Mouse (Mus musculus): ENCODE data around the gene Fam192a.

The Fam192a gene

GRCm38 (mm10) chr8:94571896-94572295 lies 29.9 kb downstream of the Fam192a start:
- DNase-seq (ENCODE audit: low spot score), result no peak

- DNase-seq (ENCODE audit: low spot score), result no peak
These were observed 32.4 kb downstream of the Fam192a start for GRCm38 (mm10) chr8:94569419-94569818.

DNA sequence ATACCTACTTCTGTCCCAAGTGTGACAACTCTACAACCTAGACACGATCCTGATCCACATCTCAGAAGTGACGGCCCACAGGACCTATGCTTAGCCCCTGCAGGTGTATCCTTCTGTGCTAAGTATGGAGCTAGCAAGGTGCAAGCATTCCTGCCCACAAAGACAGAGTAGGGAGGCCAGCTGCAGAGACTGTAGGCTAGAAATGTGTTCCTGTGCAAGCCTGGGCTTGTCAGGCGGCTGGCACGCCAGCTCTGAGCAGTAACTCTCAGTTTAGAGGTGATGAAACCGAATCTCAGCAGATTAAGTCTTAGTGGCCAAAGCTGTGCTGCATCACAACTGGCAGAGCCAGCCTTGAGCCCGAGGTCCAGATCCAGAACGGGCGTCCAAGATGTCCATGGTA lies 33.7 kb downstream of the Fam192a start:
- DNase-seq (ENCODE audit: low spot score), result no peak

DNA sequence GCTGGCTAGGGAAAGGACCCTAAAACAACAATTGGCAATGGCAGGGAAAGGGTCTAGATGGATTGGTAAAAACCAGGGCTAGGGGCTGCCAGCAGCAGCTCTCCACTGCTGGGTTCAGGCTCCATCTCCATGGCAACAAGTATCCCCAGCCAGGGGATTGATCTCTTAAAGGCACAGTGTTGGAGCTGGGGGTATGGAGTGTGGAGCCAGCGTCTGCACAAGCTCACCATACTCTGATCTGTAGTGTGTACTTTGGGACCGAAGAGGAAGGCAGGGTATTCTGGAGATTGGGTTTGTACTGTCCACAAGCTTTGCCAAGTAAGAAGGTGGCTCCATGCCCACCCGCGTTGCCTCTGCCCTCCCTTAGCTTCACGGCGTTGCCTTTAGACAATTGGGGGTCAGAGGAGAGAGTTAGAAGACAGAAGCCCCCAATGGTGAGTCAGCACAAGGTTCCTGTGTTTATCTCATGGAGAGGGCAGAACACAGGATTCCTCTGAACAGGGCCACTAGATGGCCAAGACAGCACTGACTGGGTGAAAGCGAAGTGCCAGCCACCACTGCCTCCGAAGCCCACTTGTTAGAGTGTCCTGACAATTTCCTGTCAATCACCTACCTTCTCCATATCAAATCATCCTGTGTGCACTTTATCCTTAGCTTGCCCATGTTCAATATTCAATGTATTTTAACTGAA lies 34.5 kb downstream of the Fam192a start:
- DNase-seq (ENCODE audit: low spot score), result no peak

DNA sequence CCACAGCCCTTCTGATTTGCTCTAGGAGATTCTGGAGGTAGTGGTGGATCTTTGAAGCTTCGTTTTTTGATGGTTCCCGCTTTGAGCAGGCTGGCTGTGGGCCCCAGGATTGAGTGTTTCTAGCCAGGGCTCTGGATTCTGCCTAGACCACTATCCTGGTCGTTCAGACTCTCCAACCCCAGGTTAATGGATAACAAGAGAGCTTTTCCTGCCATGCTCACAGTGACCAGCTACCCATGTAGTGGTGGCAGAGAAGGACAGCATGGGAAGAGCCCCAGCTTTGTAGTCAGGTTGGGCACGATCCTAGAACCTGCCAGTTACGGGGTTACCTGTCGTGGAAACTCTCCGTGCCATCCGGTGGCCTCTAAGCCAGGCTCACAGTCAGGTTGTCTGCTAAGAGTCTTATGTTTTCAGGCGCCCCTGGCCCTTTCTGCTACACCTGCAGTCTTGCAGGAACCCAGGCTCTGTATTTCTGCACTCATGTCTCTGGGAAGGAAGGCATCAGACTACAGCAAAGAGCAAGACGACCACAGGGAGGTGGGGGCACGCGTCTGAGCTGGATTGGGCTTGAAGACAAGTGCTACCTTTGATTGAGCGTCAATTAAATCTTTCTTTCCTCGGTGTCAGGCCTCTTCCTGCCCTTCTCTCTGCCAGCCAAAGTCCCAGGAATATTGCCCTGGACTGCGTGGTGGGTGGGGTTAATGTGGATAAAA lies 35.2 kb downstream of the Fam192a start:
- no peak for DNase-seq (ENCODE audit: low spot score)

DNA sequence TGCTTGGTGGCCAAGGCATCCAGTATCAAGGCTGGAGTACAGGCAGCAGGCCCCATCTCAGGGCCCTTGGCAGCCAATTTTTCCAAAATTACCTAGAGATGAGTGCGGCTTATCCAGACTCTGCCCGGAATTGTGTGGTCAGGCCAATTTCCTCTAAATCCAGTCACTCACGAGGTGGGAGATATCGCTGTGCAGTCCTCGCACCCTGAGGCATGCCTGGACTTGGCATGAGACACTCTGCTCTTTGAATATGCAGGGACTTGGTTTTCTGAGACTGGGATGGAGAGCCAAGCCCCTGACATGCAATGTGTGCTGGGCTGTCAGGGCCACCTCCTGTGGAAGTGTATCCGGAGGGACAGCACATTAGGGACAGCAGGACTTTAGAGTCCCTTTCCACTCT lies 35.8 kb downstream of the Fam192a start:
- DNase-seq (ENCODE audit: low spot score), result no peak

DNA sequence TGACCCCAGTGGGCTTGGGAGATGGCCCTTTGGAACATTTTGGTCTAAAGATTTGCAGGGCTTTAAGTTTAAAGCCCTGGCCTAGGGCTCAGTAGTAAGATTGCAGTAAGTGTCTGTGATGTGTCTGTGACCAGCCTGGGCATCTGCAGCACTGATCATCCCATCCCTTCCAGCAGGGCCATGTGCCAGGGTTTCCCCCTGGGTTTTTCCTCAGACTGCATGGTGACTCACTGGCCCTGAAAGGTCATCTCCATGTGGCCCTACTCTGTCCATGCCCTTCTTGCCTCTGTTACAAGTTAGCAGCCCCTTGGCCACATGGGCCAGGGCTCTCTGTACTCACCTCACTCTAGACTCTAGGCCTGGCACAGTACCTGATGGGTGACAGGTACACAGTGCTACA lies 37.4 kb downstream of the Fam192a start:
- no peak for DNase-seq (ENCODE audit: low spot score)

DNA sequence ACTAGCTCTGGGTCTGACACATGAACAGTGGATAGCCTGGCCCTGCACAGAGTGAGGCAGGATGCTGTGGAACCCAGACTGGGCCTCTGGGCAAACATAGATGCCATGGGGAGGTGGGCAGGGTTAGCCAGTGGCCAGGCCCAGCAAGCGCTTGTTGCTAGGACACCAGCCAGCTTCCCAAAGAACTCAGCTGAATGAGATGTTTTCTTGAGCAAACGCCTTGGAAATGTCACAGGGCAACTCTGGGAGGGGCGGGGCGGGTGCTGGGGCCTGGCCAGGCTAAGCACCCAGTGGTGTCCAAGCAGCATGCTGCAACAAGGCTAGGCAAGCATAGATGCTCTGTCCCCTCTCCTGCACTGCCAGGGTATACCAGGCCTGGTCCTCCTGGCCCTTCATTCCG lies 40.5 kb downstream of the Fam192a start:
- DNase-seq (ENCODE audit: low spot score), result no peak

DNA sequence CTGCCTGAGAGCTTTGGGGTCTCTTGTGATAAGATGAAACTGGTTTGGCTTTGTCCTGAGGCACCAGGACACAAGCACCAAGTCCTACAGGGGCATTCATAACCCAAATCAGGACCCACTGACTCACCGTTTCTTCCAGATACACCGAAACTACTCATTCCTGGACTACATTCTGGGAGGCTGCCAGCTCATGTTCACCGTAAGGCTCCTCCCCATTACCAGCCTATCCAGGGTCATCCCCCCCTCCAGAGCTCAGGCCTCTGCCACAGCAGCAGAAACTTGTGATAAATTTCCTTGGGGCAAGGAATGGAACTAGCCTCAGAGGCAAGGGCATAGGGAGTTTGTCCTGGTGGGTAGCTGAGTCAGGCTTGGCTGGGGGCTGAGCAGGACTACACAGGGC lies 44.5 kb downstream of the Fam192a start:
- DNase-seq (ENCODE audit: low spot score), result no peak

DNA sequence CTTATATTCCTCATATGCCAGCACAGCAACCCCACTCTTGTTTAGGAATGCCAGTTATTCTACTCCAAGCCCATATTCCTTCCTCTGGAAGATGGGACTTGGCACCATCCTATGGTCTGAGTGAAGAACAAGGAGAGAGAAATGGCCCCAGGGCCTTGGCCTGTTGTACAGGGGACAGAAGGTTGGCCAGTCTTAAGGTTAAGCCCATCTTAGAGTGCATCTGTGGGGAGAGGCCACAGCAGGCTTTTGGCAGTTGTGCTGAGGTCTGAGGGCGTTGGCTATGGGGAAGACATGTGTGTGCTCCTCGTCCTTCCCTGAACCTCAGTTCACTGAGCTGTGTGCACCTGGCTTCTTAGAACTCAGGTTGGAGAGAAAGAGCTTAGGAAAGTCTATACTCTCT lies 49.1 kb downstream of the Fam192a start:
- DNase-seq (ENCODE audit: low spot score), result no peak

- peak; percentile 73 for DNase-seq (ENCODE audit: low spot score)
These were observed 50.0 kb downstream of the Fam192a start for GRCm38 (mm10) chr8:94551471-94552422.

DNA sequence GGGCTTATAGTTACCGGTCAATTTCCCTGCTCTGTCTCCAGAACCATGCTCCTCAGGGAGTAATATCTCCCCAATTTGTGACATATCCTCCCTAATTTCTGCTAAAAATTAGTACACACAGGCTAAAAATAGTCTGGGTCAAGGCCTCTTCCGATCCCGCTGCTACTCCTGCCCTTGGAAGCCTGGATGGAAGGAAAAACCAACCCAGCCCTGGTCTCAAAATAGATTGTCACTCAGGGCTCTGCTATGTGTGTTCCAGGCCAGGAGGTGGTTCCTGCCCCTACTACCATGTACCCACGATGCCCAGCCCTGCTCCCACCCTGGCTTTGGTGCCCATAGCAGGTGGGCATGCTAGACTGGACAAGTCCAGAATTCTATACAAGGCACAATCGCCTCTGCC lies 51.8 kb downstream of the Fam192a start:
- DNase-seq (ENCODE audit: low spot score), result no peak

GRCm38 (mm10) chr8:94549482-94549881 lies 52.3 kb downstream of the Fam192a start:
- DNase-seq (ENCODE audit: low spot score), result no peak

- DNase-seq (ENCODE audit: low spot score), result no peak
These were observed 52.8 kb downstream of the Fam192a start for GRCm38 (mm10) chr8:94549041-94549440.

DNA sequence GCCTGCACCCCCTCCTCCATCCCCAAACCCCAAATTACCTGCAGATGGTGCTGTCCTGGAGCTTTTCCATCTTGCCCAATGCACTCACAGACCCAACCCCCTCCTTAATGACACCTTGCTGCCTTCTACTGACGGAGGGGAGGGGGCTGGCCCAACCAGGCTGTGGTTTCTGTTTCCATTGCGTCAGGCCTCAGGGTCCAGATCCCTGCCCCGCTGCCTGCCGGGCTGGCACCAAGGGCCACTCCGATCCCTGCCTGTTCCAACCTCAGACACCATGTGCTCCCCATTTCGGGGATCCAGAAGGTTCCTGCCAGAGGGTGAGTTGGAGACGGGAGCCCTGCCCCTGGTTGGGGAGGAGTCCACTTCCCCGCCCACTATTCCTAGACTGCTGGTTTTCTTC lies 57.8 kb downstream of the Fam192a start:
- no peak for DNase-seq (ENCODE audit: low spot score)

DNA sequence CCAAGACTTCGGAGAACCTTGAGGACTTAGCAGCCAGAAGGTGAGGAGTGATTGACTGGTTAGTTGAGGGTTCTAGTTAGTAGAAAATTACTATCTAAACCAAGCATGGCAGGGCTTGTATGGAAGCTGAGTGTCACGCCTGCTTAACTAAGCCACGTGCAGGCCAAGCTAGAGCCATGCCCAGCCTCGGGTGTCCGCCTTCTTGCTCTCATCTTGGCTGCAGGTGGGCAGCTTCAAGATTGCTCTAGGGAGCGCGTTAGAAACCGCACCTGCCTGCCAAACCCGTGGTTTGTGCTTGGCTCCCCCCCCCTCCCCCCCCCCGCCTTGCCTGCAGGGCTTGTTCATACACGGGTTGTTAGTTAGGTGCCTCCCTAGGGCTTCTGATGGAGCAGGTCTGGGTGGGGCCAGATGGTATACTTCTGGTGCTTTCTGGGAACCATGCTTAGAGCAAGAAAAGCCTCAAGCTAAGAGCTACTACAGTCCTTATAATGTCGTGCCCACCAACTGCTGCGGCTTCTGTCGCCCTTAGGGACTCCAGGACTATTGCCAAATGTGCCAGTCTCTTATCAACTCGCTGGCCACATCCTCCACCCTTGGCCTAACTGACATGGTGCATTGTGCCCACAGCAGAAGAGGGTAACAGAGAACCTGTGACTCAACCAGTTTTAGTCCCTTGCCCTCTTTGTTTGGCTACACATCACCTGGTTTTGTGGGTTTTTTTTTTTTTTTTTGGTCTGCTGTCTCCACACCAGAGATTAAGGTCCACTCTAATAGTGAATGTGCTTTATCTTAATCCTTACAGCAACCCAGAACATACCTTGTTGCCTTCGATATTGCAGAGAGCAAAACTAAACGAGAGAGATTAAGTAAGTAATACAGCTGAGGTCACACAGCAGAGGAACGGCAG lies 60.7 kb downstream of the Fam192a start:
- DNase-seq (ENCODE audit: low spot score), result no peak

- DNase-seq (ENCODE audit: low spot score), result no peak
These were observed 61.8 kb downstream of the Fam192a start for GRCm38 (mm10) chr8:94540025-94540424.

GRCm38 (mm10) chr8:94537456-94537855 lies 64.3 kb downstream of the Fam192a start:
- DNase-seq (ENCODE audit: low spot score), result no peak

- DNase-seq (ENCODE audit: low spot score), result no peak
These were observed 66.2 kb downstream of the Fam192a start for GRCm38 (mm10) chr8:94535631-94536030.

- no peak for DNase-seq (ENCODE audit: low spot score)
These were observed 67.2 kb downstream of the Fam192a start for GRCm38 (mm10) chr8:94534612-94535011.

DNA sequence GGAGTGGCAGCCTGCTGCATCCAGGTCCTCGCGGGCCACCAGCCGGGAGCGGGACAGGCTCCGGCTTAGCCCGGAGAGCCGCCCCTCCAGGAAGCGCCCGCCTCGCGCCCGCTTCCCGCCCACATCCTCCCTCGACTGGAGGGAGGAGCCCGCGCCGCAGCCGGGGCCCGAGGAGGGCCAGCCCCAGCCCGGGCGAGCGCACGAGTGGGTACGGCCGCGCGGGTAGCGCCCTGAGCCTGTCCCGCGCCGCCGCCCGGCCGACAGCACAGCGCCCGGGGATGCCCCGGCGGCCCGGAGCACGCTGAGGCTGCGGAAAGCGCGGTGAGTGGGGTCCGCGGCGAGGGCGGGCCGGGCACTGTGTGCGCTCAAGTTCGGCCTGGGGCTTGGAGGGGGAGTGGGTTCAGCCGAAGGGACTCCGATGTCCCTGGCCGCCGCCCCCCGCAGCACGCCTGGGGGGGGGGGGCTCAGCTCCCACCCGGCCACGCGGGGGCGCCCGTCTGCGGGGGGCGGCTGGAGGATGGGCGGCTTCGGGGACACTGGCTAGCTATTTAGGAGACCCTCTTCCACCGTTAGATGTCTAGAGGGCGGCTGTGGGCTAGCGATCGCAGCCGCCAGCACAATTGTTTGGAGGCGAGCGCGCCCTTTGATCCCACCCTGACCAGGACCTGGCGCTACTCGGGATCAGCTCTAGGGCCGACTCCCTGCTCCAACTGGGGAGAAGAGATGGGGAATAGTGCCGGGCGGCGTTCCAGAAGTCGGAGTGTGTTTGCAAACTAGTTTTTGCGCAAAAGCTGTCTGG lies 68.7 kb downstream of the Fam192a start, which contains the start of gene Cpne2:
Gene Cpne2 (plus strand): TSS at position 118 of the 799 bp plus-strand sequence.
- no peak for DNase-seq (ENCODE audit: low spot score)

Measured in left cerebral cortex, adult 11 months (tissue).